Mouse (Mus musculus) CH12.LX (cell line): ENCODE results near the gene Gper1.

Source experiments
- CTCF ChIP-seq, 2 experiments: IDR thresholded peaks in 1 of 2; conservative IDR thresholded peaks in 1 of 2; 2 replicates each; pipeline ENCODE4 v1.5.1; 2011 to 2012; ENCODE audit warnings: low read depth in 2 of 2, low read length in 2 of 2, improper control_type of control experiment in 1 of 2, inconsistent platforms in 1 of 2, mild to moderate bottlenecking in 1 of 2, moderate library complexity in 1 of 2
- EP300 ChIP-seq: IDR thresholded peaks from 2 replicates; pipeline ENCODE4 v1.6.1; 2011; ENCODE audit warnings: low read length, improper control_type of control experiment
- HCFC1 ChIP-seq: IDR thresholded peaks from 2 replicates; pipeline ENCODE4 v1.6.1; 2012; ENCODE audit warnings: low read depth, mild to moderate bottlenecking, inconsistent platforms, low read length, improper control_type of control experiment
- MAX ChIP-seq: IDR thresholded peaks from 2 replicates; pipeline ENCODE4 v1.6.1; 2011; ENCODE audit warnings: low read length, improper control_type of control experiment
- POLR2A ChIP-seq: IDR thresholded peaks from 2 replicates; pipeline ENCODE4 v1.6.1; 2011; ENCODE audit warnings: low read depth, mild to moderate bottlenecking, improper control_type of control experiment, low read length
- TCF12 ChIP-seq: IDR thresholded peaks from 2 replicates; pipeline ENCODE4 v1.6.1; 2014; ENCODE audit warnings: low read depth, mild to moderate bottlenecking, inconsistent platforms, low read length, improper control_type of control experiment
- USF1 ChIP-seq: IDR thresholded peaks from 2 replicates; pipeline ENCODE4 v1.6.1; 2014; ENCODE audit warnings: low read depth, mild to moderate bottlenecking, inconsistent platforms, low read length, improper control_type of control experiment
- ZNF384 ChIP-seq: IDR thresholded peaks from 2 replicates; pipeline ENCODE4 v1.6.1; 2012; ENCODE audit warnings: low read depth, low read length, improper control_type of control experiment, inconsistent platforms

- TF ChIP-seq USF1: no peak
- no peak for TF ChIP-seq EP300
- TF ChIP-seq TCF12: no peak
- TF ChIP-seq CTCF (conservative IDR thresholded peaks at IDR 0.05 in 1 of 2, IDR thresholded peaks at IDR 0.05 in 1 of 2; ENCODE audit: low read depth in 2 of 2, low read length in 2 of 2): no peak
- no peak for TF ChIP-seq HCFC1
- no peak for TF ChIP-seq ZNF384
- TF ChIP-seq MAX: no peak
- TF ChIP-seq POLR2A: no peak
These were observed 32.2 kb downstream of the Gper1 start for GRCm38 (mm10) chr5:139455166-139455565.
